Mouse (Mus musculus): ENCODE data around the gene Nr1h4. TPM values are rescaled to one million over a fixed set of nuclear protein-coding genes. Genes with fewer than 3 reads are reported as not detected.

The Nr1h4 gene
- polyA plus RNA-seq (2012; rRNA removed; ENCODE audit: low replicate concordance), result 8.1 and 13.0 TPM in 2 replicates

DNA sequence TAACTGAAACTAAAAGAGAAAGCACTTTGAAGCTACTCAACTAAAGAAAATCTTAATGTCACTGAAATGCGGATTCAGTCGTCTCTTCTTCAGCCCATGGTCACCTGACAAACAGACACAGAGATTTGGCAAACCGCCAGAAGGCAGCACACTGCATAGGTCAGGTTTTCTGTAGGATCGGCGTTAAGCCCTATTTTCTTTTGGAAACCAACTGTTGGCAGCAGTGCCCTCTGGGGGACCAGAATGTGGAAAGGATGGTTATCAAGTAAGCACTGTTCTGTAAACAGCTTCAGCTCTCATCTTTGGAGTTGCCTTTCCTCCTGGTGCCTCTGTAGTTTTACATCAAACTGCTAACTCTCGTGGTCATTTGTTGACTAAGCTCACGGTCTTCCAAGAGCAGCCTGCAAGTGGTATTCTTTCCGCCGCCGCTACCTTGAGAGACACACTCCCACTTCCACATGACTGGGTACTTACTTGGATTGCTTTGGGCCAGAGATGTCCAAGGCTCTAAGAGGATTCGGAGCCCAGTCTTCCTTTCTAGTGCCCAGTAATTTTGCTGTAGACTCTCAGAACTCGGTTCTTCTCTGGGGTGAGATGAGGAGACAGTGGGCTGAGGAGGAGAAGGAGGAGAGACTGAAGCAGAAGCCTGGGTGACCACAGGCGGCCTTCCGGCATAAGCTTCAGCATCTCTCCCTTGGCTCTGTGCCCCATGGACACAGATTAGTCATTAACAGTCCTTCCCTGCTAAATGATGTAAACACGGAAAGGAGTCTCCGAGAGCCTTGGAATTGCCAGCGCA lies at the start of gene Nr1h4:
Gene Nr1h4 (minus strand): TSS at position 657 of the 799 bp plus-strand sequence.

DNA sequence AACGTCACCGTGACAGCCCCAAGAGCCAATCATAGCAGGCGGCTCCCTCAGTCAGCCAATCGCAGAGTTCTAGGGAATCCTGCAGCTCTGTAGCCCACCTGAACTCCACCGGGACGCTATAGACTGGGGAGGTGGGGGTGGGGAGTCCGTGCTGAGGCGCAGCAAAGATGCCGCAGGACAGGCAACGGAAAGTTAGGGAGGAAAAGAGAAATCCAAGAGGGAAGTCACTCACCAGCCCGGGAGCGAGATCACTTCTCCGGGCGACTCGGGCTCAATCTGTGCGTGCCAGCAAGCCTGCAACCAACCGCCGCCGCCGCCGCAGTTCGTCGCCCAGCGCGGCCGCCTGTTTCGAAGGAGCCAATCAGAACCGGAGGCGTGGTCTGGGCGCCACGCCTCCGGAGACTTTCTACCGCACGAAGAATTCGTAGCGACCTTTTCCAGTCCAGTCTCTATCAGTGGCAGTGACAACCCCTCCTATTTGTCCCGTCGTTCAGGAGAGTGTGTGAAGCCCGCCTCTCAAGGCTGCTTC lies 89.7 kb downstream of the Nr1h4 start, which contains the start of gene Gas2l3:
Gene Gas2l3 (minus strand): TSS at position 345 of the 529 bp plus-strand sequence.

Other genes with a start within 250 kb of the Nr1h4 start
- gene Ano4, start 188.8 kb downstream of the Nr1h4 start, polyA plus RNA-seq (2012; rRNA removed; ENCODE audit: low replicate concordance), result not detected in 2 replicates
- gene Gas2l3, start 89.6 kb downstream of the Nr1h4 start, polyA plus RNA-seq (2012; rRNA removed; ENCODE audit: low replicate concordance), result 0.23 and 0.34 TPM in 2 replicates
- gene Slc17a8, start 87.7 kb upstream of the Nr1h4 start, polyA plus RNA-seq (2012; rRNA removed; ENCODE audit: low replicate concordance), result not detected in 2 replicates
- 7.1 and 7.4 TPM in 2 replicates for gene Scyl2, start 152.7 kb upstream of the Nr1h4 start, polyA plus RNA-seq (2012; rRNA removed; ENCODE audit: low replicate concordance)
- gene Actr6, start 198.7 kb upstream of the Nr1h4 start, polyA plus RNA-seq (2012; rRNA removed; ENCODE audit: low replicate concordance), result not detected in 2 replicates
- gene Uhrf1bp1l, start 211.4 kb upstream of the Nr1h4 start, polyA plus RNA-seq (2012; rRNA removed; ENCODE audit: low replicate concordance), result 3.0 and 5.1 TPM in 2 replicates

All from duodenum, adult 2 months (tissue).